Mouse (Mus musculus) ES-CJ7 (cell line): ENCODE data around the gene Trp53i13.

Source experiments
- DNase-seq: peaks from one replicate; pipeline ENCODE4 v3.0.0; 2011; ENCODE audit warnings: low read depth, low spot score

Gene Trp53i13

DNA sequence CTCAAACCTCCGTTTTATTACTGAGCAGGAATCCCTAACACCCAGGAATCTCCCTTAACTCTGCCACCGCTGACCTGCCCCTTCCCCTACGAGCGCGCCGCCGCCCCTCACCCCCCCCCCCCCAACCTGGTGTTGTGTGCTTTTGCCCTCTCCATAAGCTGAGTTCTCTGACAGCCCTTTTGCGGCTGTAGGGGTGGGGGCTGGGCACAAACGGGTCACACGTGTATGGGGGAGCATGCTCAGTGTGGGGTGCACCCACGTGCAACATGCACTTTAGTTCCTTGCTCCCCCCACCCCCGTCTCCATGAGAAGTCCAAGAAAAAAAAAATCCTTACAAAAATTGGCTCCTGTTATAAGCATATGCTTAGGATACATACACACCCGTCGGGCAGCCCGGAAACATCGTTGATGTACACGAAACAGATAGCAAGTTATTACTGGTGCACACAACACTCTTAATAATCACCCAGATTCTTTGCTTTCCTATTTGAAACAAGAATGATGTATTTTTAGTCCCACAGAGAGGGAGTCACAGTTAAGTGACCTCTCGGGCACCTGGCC lies 23.4 kb downstream of the Trp53i13 start:
- DNase-seq, result no peak

DNA sequence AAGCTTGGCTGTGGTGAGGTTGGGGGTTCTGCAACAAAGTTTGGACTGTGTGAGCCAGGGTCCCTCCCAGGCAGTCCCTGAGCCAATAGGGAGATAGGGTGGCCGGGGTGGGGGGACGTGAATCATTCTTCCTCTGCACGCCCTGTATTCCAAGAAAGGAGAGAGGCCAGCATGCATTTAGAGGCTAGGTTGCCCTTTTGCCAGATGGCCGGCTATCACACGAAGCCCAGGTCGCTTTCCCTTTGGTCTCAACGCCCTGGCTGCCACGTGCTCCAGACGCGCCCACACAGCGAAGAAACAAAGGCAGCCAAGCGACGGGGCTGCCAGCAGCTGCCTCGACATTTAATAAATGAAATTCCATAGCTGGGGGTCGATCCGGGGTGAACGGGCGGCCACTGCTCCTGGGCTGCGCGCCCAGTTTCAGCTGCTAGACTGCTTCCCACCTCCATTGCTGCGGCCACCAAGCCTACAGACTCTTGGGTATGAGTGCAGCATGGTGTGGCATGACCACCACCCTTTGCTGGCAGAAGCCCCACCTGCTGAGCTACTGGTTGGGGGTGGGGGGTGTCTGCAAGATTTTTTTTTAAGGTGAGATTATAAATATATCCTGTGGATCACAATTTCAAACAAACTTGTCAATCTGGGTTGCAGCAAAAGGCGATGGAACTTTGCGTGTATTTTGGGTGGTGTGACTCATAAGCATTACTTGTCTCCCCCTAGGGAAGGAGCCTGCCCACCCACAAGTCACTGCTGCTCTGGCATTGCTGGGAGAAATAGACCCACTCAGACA lies 24.1 kb downstream of the Trp53i13 start:
- DNase-seq, result no peak

DNA sequence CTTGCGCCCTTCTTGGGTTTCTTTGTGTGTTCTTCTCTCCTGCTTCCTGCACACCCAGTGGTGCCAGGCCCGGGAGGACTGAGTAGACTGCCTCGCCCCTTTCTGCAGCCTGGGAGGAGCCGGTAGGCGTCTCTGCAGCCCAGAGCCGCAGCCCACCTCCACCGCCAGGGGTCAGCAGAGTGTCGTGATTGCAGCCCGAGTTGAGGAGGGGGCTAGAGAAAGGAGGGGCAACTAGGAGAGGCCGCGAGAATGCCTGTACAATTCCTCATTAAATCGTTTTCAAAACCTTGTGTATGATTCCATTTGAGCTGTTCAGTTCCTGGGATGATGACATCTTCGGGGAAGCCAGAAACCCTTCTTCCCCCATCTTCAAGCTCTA lies 24.7 kb downstream of the Trp53i13 start:
- DNase-seq, result peak; percentile 94

DNA sequence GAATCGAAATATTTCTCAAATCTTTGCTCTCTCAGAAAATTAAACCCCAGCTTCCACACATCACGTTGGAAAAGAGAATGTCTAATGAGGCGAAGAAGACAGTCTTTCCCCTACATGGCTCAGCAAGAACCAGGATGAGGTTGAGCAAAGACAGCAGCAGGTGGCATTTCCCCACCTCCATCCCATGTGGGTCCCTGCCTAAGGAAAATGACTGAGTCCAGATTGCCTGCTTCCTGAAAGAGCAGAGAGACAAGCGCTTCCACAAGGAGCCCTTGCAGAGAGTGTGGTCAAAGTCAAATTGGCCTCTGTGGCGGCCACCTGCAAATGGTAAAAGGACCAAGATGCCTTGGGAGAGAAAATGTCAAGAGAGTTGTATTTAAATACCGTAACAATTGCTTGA lies 25.3 kb downstream of the Trp53i13 start:
- DNase-seq, result no peak

DNA sequence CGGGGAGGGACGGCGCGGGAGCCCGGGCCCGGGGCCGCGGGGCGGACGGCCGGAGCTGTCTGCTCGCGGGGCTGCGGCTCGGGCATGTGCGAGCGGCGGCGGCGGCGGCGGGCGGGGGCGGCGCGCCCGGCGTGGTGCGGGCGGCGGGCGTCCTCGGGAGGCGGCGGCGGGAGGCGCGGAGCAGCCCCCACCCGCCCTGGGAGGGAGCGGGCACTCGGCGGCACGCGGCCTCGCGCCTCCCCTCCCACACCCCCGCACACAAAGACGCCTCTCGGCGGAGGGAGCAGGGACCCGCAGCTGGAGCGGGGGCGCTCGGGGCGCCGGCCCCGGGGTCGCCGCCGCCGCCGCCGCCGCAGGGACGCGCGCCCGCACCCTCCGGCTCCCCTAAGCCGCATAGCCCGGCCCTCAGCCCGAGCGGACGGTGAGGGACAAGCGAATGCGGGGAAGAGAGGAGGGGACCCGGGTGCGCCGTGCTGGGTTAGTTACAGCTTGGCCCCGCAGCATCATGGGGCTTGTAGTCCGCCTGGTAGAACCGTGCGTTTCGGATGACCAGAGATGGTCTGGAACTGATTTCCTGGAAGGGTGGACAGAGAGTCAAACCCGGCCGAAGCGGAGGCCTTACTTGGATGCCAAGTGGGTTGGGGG lies 26.1 kb downstream of the Trp53i13 start, which contains the start of gene Ankrd13b:
TSS of gene Ankrd13b (minus strand) at position 88 of the 645 bp plus-strand sequence.
- DNase-seq, result peak; percentile 64

- no peak for DNase-seq
These were observed 26.8 kb downstream of the Trp53i13 start for GRCm38 (mm10) chr11:77488771-77489581.

- no peak for DNase-seq
These were observed 29.0 kb downstream of the Trp53i13 start for GRCm38 (mm10) chr11:77486798-77487197.

GRCm38 (mm10) chr11:77485229-77485628 lies 30.6 kb downstream of the Trp53i13 start:
- no peak for DNase-seq

DNA sequence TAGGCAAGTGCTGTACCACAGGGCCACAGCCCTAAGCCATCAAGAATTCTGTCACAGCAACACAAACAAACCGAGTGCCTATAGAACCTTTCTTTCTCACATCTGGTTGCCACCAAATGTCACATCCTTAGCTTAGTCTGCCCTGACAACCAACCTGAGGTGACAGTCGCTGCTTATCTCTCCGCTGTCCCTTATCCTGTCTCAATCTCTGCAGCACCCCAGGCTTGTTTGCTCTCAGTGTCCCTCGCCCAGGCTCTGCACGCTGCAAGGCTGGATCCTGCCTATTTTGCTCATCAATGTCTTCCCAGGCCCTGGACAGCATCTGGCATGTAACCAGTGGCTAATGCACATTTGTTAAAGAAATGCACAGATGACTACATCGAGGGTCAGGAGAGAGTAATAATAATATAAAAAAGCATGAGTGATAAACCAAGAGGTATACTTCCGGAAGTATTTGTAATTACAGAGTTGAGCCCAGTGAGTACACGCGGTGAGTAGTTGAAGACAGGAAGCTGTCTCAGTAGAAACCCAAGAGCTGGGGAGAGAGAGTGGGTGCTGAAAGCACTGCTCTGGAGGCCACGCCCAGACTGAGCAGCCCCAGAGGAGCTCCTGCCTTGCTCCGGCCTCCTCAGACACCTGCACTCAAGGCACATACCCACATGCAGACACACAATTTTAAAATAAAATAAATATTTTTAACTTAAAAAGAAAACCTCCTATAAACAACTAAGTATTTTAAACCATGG lies 32.1 kb downstream of the Trp53i13 start:
- DNase-seq, result no peak

- no peak for DNase-seq
These were observed 32.7 kb downstream of the Trp53i13 start for GRCm38 (mm10) chr11:77483043-77483442.

GRCm38 (mm10) chr11:77476895-77477294 lies 38.9 kb downstream of the Trp53i13 start:
- no peak for DNase-seq

GRCm38 (mm10) chr11:77476216-77476615 lies 39.6 kb downstream of the Trp53i13 start:
- no peak for DNase-seq

GRCm38 (mm10) chr11:77472775-77473174 lies 43.0 kb downstream of the Trp53i13 start:
- no peak for DNase-seq

DNA sequence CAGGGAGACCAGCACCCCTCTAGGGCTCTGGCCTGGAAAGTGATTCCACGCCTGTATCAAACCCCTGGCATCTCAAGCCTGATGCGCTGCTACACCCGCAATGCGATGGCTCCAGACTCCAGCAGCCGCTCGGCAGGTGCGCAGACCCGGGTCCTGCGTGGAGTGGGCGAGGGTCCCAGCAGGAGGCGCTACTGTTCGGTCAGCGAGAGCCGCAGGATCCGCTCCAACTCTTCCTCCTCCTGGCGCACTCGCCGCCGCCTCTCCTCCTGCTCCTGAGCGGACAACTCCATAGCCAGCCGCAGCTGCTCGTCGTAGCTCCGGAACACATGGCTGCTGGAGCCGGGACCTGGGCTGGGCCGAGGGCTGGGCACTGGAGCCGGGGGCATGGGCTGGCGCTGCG lies 44.4 kb downstream of the Trp53i13 start:
- DNase-seq, result peak; percentile 64

DNA sequence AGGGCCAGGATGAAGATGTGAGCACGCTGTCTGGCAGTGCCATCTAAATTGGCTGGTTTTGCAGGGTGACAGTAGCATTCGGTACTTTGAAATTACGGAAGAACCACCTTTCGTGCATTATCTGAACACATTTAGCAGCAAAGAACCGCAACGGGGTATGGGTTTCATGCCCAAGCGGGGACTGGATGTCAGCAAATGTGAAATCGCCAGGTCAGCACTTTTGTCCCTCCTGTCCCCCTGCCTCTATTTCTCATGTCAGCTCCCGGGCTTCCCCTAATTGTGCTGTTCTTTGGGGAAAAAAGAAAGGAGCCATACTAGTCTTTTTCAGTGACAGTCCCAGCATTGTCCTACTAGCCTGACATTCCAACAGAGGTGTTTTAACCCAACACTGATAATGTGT lies 47.4 kb downstream of the Trp53i13 start:
- DNase-seq, result no peak

DNA sequence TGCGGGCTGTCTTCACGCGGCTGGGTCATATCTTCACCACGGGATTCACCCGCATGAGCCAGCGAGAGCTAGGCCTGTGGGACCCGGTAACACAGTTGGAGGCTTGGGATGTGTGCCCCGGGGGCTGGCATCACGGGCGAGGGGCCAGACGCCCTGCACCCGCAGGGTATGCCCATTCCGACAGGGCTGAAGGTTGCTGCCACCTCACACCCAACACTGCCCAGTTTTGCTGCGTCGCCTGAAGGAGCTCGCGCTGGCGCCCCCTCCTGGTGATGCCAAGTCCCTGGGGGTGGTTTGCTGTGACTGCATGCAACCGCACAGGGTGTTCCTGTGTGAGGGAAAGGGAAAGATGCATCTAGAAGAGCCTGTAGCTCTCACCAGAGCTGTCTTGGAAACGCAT lies 48.0 kb downstream of the Trp53i13 start:
- peak; percentile 83 for DNase-seq

GRCm38 (mm10) chr11:77467157-77467556 lies 48.6 kb downstream of the Trp53i13 start:
- DNase-seq, result peak; percentile 83

- no peak for DNase-seq
These were observed 49.2 kb downstream of the Trp53i13 start for GRCm38 (mm10) chr11:77466544-77466943.

DNA sequence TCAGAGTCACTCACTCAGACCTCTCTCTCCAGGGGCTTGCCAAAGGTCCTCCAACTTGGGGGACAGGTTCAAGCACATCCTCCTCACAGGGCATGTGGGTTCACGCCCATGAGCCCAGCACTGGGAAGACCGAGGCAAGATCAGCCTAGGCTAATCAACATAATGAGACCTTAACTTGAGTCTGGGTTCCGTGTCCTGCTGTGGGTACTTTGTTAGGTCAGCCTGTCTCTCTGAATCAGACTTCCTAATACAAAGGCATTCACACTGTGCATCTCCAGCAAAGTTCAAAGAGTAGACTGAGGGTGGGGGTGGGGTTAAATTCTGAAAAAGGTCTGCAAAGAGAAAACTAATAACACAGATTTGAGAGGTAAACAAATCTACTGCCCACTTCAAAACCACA lies 50.7 kb downstream of the Trp53i13 start:
- DNase-seq, result peak; percentile 50

GRCm38 (mm10) chr11:77464684-77465083 lies 51.1 kb downstream of the Trp53i13 start:
- no peak for DNase-seq

GRCm38 (mm10) chr11:77463786-77464185 lies 52.0 kb downstream of the Trp53i13 start:
- DNase-seq, result no peak
